Mouse (Mus musculus) frontal cortex, postnatal 25 days (tissue): ENCODE data around the gene Sat2.
"Not testable (repeated sequence)": the region's sequence is repeated elsewhere in the genome, so short reads cannot be mapped to it uniquely, and the experiment has no call there.

Experiments used
- DNase-seq, 2 experiments: peaks; one replicate each; pipeline ENCODE4 v3.0.0; 2022; ENCODE audit warnings: low spot score in 2 of 2

The Sat2 gene

GRCm38 (mm10) chr11:69600098-69600497 is 21.7 kb upstream of the Sat2 start:
- peak; percentile 38 to 59 for DNase-seq

- no peak for DNase-seq
Measured at GRCm38 (mm10) chr11:69601768-69602167, 20.1 kb upstream of the Sat2 start.

GRCm38 (mm10) chr11:69603516-69603915 is 18.3 kb upstream of the Sat2 start:
- DNase-seq: no peak

GRCm38 (mm10) chr11:69604347-69604746 is 17.5 kb upstream of the Sat2 start:
- no peak for DNase-seq

GRCm38 (mm10) chr11:69604795-69605664 is 16.8 kb upstream of the Sat2 start:
- DNase-seq: no peak

GRCm38 (mm10) chr11:69605726-69606490 is 15.9 kb upstream of the Sat2 start, which contains the start of gene Atp1b2:
Gene Atp1b2, minus strand, starts transcription at chr11:69605942.
- DNase-seq: peak; percentile 57 to 59

GRCm38 (mm10) chr11:69606491-69606795 is 15.4 kb upstream of the Sat2 start:
- DNase-seq: no peak

GRCm38 (mm10) chr11:69606832-69607231 is 15.0 kb upstream of the Sat2 start:
- DNase-seq: no peak

- DNase-seq: no peak
Measured at GRCm38 (mm10) chr11:69608525-69608924, 13.3 kb upstream of the Sat2 start.

- DNase-seq: no peak
Measured at GRCm38 (mm10) chr11:69609416-69609815, 12.4 kb upstream of the Sat2 start.

- no peak for DNase-seq
Measured at GRCm38 (mm10) chr11:69610899-69611298, 10.9 kb upstream of the Sat2 start.

GRCm38 (mm10) chr11:69613553-69614256 is 8.1 kb upstream of the Sat2 start:
- peak; percentile 59 to 75 for DNase-seq

GRCm38 (mm10) chr11:69614257-69614588 is 7.6 kb upstream of the Sat2 start:
- DNase-seq: not testable (repeated sequence)

- DNase-seq: no peak
Measured at GRCm38 (mm10) chr11:69616781-69617180, 5.0 kb upstream of the Sat2 start.

GRCm38 (mm10) chr11:69617805-69618204 is 4.0 kb upstream of the Sat2 start, which contains the start of gene Shbg:
Gene Shbg, minus strand, starts transcription at chr11:69617905.
- DNase-seq: no peak

GRCm38 (mm10) chr11:69620394-69621081 is 1.3 kb upstream of the Sat2 start:
- DNase-seq: no peak

GRCm38 (mm10) chr11:69622406-69622805 is 582 bp downstream of the Sat2 start:
- DNase-seq: no peak

GRCm38 (mm10) chr11:69623006-69623405 is 1.2 kb downstream of the Sat2 start:
- no peak for DNase-seq

GRCm38 (mm10) chr11:69624339-69624738 is 2.5 kb downstream of the Sat2 start:
- DNase-seq: not testable (repeated sequence)

GRCm38 (mm10) chr11:69628286-69628685 is 6.5 kb downstream of the Sat2 start:
- DNase-seq: peak; percentile 58 to 65

- no peak for DNase-seq
Measured at GRCm38 (mm10) chr11:69629802-69630201, 8.0 kb downstream of the Sat2 start.
